Mouse (Mus musculus) layer of hippocampus, postnatal 10 days (tissue): Measurements from ENCODE around the gene Pnpla5. TPM values are rescaled to one million over a fixed set of nuclear protein-coding genes. Genes with fewer than 3 reads are reported as not detected.
A peak's percentile ranks its signal among the peaks of the same experiment; 100 is the strongest.
"Not testable (repeated sequence)": the region's sequence is repeated elsewhere in the genome, so short reads cannot be mapped to it uniquely, and the experiment has no call there.

Experiments used
- DNase-seq, 2 experiments: peaks; one replicate each; pipeline ENCODE4 v3.0.0; 2021; ENCODE audit warnings: low spot score in 2 of 2
- long read RNA-seq: library from polyadenylated mRNA; stranded (forward); transcript quantifications from one replicate; pipeline ENCODE4 v2.0.0, GENCODE M21; 2023
- total RNA-seq, 2 experiments: library from RNA; stranded (reverse); gene quantifications; 2 replicates each; pipeline ENCODE4 v1.2.3; 2021

Pnpla5 gene
- total RNA-seq = not detected
- long read RNA-seq = 0 reads

DNA sequence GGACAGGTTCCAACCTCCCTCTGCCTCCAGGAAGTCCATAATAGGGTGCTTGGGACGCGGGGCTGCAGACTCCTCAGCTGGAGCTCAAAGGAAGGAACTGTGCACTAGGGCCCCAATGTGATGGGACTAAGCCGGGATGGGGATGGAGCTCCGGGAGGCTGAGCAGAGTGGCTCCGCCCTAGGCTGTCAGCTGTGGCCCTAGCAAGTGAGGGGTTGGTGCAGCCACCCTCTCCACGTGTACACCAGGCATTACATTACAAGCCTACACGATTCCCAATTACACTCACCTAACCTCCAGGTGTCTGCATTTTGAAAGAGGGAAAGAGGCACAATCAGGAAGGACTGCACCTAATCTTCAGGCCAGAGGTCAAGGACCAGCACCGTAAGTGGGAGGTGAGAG lies at the start of gene Pnpla5:
Gene Pnpla5, minus strand, starts transcription at position 101 of the 400 bp plus-strand sequence.
- no peak for DNase-seq

DNA sequence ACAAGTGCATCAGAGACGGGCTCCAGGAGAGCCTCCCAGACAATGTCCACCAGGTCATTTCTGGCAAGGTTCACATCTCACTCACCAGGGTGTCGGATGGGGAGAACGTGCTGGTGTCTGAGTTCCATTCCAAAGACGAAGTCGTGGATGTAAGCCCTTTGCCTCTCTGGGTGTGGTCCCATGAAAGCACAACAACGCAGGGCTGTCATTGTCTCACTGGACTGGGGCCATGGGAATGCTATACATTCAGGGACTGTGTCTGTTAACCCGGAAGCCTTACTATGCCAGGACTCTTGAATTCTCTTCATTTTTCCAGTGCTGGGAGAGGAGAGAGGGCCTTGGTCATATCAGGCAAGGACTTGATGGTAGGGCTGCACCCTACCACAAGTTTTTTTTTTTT lies 48.2 kb upstream of the Pnpla5 start:
- DNase-seq = no peak

DNA sequence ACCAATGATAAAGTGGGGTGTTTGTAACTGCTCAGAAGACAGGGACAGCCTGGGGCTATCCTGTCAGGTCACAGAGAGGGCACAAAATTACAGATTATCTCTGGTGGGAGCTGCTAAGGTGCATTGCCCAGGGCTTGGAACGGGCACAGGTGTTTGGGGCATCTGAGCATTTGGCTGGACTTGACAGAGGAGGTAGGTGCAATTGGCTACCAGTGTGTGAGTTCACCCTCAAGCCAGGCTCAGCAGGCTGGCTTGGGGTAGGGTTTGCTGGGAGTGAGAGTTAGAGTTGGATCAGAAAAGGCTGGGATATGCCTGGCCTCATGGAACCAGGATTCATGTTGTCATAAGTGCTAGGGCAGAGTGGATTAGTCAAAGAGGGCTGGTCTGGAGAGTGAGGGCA lies 46.5 kb upstream of the Pnpla5 start:
- DNase-seq = no peak

DNA sequence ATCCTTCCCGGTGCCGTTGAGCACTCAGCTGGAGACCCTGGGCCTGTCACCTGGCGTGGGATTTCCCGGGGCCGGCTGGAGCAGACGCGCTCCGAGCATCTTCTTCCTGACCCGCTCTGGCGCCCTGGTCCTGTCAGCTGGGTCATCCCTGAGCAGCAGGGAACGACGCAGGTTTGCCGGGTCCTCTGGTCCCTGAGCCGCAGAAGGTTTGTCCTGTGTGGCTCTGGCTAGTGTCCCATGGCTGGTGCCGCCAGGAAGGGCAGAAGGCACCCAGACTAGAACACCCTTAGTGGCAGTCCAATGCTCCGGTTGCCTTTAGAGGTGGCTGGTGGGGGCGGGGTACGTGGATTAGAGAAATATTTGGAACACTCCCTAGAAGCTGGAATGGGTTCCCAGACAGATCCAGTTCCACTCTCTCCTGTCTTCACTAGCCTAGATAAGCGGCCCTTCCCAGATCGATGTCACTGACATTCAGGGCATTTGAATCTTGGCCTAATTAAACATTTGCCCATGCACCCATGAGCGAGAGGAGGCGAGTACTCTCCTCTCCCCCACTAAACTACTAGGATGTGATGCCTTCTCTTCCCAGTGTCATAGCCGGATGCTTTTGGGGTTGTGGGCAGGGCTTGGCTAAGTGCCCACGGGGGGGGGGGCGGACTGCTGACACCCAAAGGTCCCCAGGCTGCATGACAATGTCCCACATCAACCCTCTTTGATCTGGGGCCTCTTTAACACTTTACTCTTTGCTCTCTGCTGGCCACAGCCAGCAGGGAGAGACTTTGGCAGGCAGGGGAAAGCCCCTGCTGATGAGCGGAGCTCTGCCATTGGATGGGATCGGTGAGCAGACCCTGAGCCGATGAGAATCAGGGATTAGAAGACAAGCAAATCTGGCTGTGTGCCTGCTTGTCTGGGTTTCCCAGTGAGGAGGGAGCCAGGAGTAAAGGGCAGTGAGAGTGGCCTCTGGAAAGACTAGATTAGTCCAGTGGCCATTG lies 45.5 kb upstream of the Pnpla5 start:
- DNase-seq = peak; percentile 55 to 66

DNA sequence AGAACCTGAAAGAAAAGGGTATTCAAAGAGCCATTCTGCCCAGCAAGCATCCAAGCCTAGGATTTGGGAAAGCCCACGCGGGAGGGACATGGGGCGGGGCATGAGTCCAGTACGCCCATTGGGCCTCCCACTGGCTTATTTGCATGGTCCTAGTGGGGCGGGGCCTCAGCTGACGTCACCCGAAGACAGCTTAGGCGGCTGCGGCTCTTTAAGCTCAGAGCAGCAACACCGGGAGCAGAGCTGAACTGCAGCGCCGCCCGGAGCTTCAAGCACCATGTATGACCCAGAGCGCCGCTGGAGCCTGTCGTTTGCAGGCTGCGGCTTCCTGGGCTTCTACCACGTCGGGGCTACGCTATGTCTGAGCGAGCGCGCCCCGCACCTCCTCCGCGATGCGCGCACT lies 44.6 kb upstream of the Pnpla5 start, which contains the start of gene Pnpla3:
Gene Pnpla3, plus strand, starts transcription at position 238 of the 400 bp plus-strand sequence.
- peak; percentile 95 to 97 for DNase-seq

DNA sequence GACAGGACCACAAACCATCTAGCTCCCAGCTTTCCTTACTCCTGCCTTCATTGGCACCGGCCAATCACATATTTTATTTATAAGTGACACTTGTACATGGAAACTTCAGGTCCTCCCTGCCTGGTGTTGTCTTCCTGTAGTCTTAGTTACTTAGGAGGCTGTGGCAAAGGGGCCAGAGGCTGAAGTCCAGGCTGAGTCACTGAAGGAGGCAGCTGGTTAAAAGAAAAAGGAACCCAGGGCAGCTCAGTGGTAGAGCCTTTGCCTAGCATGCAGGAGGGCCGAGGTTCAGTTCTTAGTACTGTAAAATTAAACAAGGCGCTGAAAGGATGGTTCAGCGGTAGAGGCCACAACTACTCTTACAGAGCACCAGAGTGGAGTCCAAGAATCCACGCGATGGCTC lies 43.8 kb upstream of the Pnpla5 start:
- DNase-seq = no peak

DNA sequence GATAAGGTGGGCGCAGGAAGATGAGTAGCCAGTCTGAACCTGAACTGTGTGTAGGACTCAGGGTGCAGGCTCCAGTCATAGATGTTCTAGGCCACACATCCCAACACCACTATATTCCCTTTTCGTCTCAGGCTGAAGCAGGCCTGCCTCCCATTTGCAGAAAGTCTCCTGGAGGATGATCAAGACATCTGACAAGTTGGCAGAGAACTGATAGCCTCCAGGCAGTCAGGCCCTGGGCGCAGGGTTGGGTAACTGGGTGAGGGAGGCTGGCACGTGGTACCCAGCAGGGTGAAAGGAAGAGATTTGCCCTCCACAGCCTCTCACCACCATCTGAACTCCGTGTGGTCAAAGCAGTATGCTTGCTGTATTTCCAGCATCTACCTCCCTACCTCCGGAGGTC lies 38.9 kb upstream of the Pnpla5 start:
- no peak for DNase-seq

DNA sequence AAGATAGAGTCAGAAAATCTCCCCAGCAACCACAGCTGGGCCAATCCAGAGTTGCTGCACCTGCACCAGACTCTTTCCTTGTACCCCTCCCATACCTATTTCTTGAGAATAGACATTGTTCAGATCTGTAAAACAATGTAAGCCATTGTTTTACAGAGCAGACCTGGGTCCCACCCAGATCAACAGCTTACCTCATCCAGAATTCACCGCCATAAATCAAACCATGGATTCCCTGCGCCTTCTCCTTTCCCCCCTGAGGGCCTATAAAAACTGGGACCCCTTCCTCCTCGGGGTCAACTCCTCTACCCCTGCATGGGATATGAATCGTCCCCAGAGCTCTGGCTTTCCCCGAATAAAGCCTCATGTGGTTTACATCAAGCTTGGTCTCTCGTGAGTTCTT lies 34.6 kb upstream of the Pnpla5 start:
- not testable (repeated sequence) for DNase-seq

DNA sequence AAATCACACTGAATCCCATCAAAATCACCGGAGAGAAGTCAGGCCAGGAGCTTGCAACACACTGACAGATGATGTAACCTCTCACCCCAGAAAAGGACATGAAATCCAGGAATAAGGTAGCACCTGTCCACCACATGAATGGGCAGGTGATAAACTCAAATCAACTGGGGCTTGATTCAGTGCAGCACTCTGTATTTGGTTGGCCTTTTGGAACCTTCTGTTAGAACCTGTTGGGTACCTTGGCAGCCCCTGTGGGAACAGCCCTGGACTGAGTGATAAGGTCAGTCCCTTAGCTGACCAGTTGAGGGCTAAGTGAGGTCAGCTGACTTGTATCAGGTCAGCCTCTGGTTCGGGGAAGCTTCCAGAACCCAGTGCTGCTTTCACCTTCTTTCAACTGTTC lies 33.2 kb upstream of the Pnpla5 start:
- no peak for DNase-seq

DNA sequence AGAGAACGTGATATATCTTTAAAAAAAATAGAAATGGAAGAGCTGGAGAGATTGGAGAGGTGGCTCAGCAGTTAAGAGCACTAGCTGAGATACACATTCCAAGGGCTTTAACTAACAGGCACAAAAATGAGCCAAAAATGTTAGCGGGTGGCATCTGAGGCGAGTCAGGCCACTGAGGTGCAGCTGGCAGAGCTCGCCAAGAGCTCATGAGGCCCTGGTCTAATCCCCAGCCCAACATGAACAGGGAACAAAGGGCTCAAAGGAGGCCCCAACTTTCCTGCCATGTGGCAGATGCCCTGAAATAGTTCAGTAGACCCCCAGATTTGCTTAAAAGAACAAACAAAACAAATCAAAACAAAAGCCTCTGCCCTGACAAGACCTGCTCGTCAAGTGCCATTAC lies 18.0 kb upstream of the Pnpla5 start:
- DNase-seq = no peak

DNA sequence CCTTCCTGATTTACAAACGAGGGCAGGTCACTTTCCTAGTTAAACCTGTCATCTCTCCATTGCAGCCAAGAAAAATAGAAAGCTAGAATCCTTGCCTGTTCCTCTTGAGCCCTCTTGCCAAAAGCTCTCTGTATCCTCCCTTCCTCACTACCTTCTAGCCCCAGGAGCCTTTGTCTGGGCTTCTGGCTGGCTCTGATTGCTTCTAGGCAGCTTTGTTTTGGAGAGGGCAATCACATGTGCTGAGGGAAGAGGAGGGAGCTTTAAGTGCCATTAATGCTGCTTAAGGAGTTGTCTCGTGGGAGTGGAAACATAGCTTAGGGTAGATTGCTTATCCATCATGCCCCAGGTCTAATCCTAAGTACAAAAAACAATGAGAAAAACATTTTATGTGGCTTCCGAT lies 17.1 kb upstream of the Pnpla5 start:
- DNase-seq = no peak

DNA sequence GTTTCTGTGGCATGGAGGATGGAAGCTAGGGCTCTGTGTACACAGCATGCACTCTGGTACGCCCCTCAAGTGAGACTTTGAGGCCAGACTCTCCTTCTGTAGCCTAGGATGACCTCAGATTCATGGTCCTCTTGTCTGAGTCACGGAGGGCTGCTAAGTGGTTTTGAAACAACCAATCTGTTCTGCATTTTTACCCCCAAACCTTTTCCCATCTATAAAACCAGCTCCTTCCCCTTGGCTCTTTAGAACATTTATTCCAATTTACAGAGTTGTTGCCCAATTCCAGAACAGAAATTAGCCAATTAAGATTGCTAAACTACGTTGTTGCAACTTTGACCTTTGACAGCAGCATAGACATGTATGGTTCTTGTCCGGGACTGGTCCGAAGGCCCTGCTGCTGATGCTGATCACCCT lies 16.6 kb upstream of the Pnpla5 start:
- DNase-seq = no peak

DNA sequence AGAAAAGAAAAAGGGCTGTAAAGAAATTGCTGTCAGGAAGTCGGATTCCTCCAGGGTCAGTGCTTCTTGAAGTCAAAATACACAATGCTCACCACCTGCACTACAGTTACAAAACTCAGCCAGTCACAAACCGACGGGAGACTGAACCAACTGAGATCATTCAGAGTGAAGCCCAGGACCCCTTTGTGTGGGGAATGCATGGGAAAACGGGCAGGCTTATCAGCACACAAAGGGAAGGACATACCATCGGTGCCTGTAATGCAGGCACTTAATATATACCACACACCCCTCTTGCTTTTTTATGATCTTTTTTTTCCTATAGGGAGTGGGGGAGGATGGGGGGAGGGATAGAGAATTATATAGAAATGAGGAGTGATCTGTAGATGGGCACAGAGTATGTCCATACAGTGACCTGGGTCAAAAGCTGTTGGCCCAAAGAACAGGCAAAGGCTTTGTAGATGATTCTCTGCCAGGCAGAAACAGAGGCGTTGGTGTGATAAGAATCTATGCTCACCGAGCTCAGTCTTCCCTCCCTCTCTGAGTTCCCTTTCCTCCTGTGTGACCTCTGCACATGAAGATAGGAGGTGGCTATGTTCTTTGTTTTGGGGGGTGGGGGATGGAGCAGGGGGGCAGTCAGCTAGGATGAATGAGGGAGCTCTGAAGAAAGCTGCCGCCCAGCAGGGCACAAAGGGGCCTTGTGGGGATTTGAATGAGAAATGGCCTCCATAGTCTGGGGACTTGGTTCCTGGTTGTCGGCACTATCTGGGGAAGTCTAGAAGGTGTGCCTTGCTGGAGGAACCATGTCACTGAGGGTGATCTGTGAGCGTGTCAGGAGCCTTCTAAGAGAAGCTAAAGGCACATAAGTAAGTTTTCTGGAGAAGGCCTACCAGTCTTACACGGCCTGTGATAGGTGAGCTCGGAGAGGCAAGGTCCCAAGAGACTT lies 13.8 kb upstream of the Pnpla5 start:
- no peak for DNase-seq

DNA sequence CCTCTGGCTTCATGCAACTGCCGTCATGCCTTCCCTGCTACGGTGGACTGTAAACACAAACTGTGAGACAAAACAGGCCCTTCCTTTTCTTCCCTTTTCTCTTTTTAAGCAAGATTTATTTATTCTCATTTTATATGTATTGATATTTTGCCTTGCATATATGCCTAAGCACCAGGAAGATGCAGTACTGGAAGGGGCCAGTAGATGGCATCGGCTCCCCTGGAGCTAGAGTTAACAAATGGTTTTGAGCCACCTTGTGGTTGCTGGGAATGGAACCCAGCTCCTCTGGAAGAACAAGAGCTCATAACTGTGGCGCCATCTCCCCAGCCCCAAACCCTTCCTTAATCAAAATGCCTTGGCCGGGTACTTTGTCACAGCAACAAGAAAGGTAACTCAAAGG lies 12.5 kb upstream of the Pnpla5 start:
- DNase-seq = no peak

DNA sequence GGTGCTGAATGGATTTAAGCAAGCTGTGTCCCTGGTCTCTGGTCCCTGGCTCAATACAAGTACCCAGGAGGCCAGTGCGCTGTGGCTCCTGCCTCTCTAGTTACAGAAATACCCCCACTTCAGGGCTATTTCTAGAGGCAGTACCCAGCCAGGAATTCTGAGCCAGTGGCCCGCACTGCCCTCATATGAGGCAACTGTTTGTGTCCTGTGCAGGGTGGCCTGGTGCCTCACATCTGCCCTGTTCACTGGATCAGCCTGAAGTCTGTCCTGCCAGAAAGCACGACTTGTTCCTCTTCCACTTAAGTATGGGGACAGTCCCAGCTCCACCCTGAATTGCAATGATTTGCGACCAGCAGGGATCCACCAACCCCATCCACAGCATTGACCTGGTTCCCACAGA lies 10.5 kb upstream of the Pnpla5 start:
- no peak for DNase-seq

DNA sequence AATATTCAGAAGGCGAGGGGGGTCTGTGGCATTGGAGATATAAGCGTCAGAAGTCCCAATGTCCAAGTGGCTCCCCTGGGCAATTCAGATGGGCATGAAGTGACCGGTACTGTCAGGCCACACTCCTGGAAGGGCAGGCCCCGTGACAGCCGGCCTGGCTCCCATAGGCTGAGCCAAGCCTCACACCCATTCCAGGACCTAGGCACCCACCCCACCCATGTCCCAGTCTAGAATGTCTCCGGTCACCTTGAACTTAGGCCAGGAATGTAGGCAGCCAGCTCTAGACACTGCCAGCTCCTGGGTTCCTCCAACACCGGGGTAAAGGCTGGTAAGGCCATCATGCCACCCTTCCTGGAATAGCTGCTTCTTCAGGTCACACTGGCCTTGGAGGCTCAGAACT lies 9.0 kb upstream of the Pnpla5 start:
- no peak for DNase-seq

DNA sequence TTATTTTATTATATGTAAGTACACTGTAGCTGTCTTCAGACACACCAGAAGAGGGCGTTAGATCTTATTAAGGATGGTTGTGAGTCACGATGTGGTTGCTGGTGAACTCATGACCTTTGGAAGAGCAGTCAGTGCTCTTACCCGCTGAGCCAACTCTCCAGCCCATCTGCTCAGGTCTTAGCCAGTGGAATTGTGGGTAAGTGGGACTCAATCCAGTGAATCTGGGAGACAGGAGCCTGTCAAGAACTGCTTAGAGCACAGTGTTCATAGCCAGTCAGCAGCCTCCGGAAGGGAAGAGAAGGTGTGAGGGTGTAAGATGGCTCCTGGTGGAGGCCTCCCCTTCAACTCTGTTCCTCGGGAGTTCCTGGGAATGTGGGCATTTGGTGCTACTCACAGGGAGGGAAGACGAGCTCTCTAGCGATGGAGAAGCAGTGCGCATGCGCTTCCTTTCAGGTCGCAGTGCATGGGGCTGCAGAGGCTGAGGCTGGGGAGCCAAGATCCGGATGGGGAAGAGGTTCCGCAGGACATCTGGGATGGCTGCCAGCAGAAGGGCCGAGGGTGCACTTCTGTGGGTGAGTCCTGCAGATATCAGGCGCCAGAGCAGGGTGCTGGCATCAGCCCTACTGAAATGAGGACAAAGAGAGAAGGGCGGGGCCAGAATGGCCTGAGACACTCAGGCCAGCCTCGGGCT lies 8.3 kb upstream of the Pnpla5 start:
- DNase-seq = peak in 1 of 2 experiments; percentile 24

DNA sequence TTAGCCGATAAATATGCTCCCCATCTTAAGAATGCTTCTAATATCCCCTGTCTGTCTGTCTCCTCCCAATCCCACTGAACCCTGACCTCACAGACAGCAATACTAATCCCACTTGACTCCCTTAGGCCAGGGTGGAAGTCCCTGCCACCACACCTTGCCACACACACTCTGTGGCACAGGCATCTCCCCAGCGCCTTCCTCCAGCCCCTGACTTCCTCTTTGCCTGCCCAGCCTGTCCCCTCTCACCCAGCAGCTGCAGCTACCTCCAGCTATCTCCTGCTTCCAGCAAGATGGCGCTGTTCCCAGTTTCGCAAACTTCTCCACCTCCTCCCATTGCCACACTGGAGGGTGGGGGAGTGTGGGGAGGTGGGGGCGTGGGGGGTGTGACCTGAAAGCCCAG lies 3.9 kb upstream of the Pnpla5 start:
- no peak for DNase-seq

DNA sequence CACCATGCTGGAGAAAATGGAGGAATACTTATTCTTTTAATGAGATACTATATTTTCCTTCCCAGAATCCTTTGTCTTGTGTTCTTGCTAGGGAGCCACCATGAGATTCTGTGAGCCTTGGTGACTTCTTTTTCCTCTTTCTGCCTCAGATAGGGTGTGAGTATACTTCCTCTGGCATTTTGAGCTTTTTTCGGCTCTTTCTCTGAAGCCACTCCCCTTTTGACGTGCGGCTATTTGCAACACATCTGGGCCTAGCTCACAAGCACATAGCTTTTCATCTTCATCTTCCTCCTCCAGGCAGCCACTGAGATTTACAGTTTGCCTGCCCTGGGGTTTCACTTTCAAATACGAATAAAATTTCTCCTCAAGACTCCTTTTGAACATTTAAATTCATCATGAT lies 3.5 kb upstream of the Pnpla5 start:
- DNase-seq = no peak

DNA sequence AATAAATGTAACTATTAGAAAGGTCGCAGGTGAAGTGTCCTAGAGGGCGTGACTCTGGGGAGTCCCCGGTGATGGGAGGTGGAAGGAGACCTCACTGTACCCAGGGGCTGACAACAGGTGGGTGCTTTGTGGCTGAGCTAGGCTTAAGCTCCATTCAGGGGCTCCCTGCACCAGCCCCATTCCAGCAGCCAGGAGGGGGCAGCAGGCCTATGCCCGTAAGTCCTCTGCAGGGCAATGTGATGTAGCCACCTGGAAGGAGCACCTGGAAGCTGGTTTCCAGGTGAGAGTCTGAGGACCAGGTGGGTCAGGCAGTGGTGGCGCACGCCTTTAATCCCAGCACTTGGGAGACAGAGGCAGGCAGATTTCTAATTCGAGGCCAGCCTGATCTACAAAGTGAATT lies 1.1 kb upstream of the Pnpla5 start:
- DNase-seq = no peak

DNA sequence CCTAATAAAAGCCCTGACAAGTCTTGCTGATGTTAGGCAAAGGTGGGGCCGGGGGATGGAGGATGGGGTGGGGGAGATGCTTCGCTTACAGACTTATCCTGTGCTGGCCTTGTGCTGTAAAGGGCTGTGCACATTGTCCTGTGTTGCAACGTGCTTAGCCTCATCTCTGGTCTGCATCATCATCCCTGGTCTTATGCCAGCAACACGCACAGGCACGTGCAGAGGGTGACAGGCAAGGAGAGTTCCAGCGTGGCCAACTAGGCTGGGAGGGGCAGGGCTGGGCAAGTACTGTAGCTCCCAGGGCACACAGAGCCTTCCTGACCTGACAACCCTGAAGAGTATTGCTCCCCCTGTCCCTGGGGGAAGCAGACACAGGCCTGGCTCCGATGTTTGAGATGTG lies 1.9 kb downstream of the Pnpla5 start:
- no peak for DNase-seq
